Comparison of ENCODE assay signal across 9 mouse cellular contexts in the genomic region with DNA sequence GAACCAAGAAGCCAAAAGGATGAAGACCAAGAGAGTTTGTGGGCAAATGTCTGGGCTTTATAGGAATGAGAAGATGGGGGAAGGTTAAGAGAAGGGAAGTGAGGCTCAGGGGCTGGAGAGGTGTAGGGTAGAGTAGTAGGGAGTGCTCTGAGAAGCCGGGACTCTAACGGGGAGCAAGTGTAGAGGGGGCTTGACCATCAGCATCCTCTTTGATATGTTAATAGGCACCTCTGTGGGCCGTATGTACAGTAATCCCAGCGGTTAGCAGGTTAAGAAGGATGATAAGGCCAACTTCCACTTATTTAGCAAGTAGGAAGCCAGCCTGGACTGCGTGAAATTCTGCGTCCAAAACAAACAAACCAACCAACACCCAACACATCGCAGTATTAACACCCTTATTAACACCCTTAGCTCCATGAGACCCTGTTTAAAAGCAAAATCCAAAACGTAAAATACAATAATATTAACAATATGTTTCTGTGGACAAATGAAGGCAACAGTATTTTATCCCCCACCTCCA. TPM values are rescaled to one million over a fixed set of nuclear protein-coding genes. Genes with fewer than 3 reads are reported as not detected.
DNase-seq lines count a peak whose midpoint lies in the region; ATAC-seq and TF ChIP-seq lines count a peak whose summit lies in the region.
"Had no signal": no experiment of that assay in that cellular context is flagged by ENCODE, and none has a peak within 500 bp of the region (broad histone marks: within the 10 kb centered on the region; RNA-seq: fewer than 3 reads in every experiment).

No protein-coding gene starts in this region.

- peaks cover 6% of the 10 kb centered on the region; the same call in 1 of the 2 replicates for H3K4me1 ChIP-seq in kidney, adult 2 months (ENCODE audit: control insufficient read depth, insufficient read depth, low read length)
- H3K4me1 ChIP-seq in embryonic facial prominence, embryonic 11.5 days (ENCODE audit: control insufficient read depth, insufficient read depth, low read length), result no peaks in the 10 kb centered on the region
- peaks cover 11% of the 10 kb centered on the region for H3K4me1 ChIP-seq in intestine, embryonic 14.5 days (replicated peaks; ENCODE audit: control insufficient read depth, insufficient read depth, low read length)
- no peaks in the 10 kb centered on the region for H3K4me1 ChIP-seq in midbrain, postnatal 0 days (ENCODE audit: insufficient read depth, low read length)

- TF ChIP-seq POLR2A in kidney, adult 2 months (IDR thresholded peaks at IDR 0.05; ENCODE audit: low read depth, low read length), result no peak

- H3K9ac ChIP-seq in embryonic facial prominence, embryonic 11.5 days (replicated peaks; ENCODE audit: low read length), result peak overlapping the region; percentile 68
- H3K9ac ChIP-seq in intestine, embryonic 14.5 days (ENCODE audit: low read length), result peak overlapping the region; percentile 67; the same call in 1 of the 2 replicates
- H3K9ac ChIP-seq in midbrain, postnatal 0 days (replicated peaks; ENCODE audit: low read length, poor library complexity, severe bottlenecking), result peak overlapping the region; percentile 61

- no peak for ATAC-seq in embryonic facial prominence, embryonic 11.5 days (replicated peaks; ENCODE audit: insufficient number of reproducible peaks, low FRiP score, low TSS enrichment, low read depth)
- no peak for ATAC-seq in intestine, embryonic 14.5 days (replicated peaks; ENCODE audit: low FRiP score, low TSS enrichment, low read depth)
- no peak for ATAC-seq in midbrain, postnatal 0 days (ENCODE audit: low FRiP score)
- ATAC-seq in megakaryocyte progenitor cell, adult 5-6 weeks (replicated peaks; ENCODE audit: poor library complexity), result no peak
- ATAC-seq: Patski had no signal

- no peaks in the 10 kb centered on the region for H3K27me3 ChIP-seq in kidney, adult 2 months (replicated peaks; ENCODE audit: control insufficient read depth, insufficient read depth, low read length)
- no peaks in the 10 kb centered on the region for H3K27me3 ChIP-seq in embryonic facial prominence, embryonic 11.5 days (ENCODE audit: control insufficient read depth, insufficient read depth, low read length)
- H3K27me3 ChIP-seq in intestine, embryonic 14.5 days (replicated peaks; ENCODE audit: control insufficient read depth, insufficient read depth, low read length), result no peaks in the 10 kb centered on the region
- no peaks in the 10 kb centered on the region for H3K27me3 ChIP-seq in midbrain, postnatal 0 days (ENCODE audit: insufficient read depth, low read length)
- H3K27me3 ChIP-seq: Patski had no signal

- H3K4me3 ChIP-seq in kidney, adult 2 months (ENCODE audit: insufficient read depth, low read depth, low read length), result peak overlapping the region; percentile 60
- H3K4me3 ChIP-seq in embryonic facial prominence, embryonic 11.5 days (ENCODE audit: low read depth, low read length), result peak overlapping the region; percentile 34
- peak overlapping the region; percentile 48 for H3K4me3 ChIP-seq in intestine, embryonic 14.5 days (ENCODE audit: low read depth, low read length)
- peak overlapping the region; percentile 38 for H3K4me3 ChIP-seq in midbrain, postnatal 0 days (ENCODE audit: low read depth, low read length)

- peak overlapping the region; percentile 57; the same call in 1 of the 2 replicates for H3K27ac ChIP-seq in kidney, adult 2 months (ENCODE audit: insufficient read depth, low read depth, low read length)
- H3K27ac ChIP-seq in embryonic facial prominence, embryonic 11.5 days (replicated peaks; ENCODE audit: low read depth, low read length), result peak overlapping the region; percentile 87; the same call in 1 of the 2 replicates
- no peak overlapping the region for H3K27ac ChIP-seq in intestine, embryonic 14.5 days (ENCODE audit: low read depth)
- H3K27ac ChIP-seq in midbrain, postnatal 0 days (ENCODE audit: low read depth, low read length), result peak overlapping the region; percentile 94

- WGBS in kidney, adult 2 months, result 37% methylated on average over 8 of the region's 8 CpGs
- WGBS in embryonic facial prominence, embryonic 11.5 days, result 11% methylated on average over 8 of the region's 8 CpGs
- WGBS in intestine, embryonic 14.5 days, result 32% methylated on average over 8 of the region's 8 CpGs
- 8% methylated on average over 8 of the region's 8 CpGs for WGBS in midbrain, postnatal 0 days

- no peak for DNase-seq in kidney, adult 2 months
- DNase-seq in kidney, adult 11 months, result no peak
- peak; percentile 8 for DNase-seq in embryonic facial prominence, embryonic 11.5 days (ENCODE audit: low spot score)
- no peak for DNase-seq in intestine, embryonic 14.5 days (ENCODE audit: low spot score)
- no peak for DNase-seq in midbrain, postnatal 0 days (ENCODE audit: low spot score)
- no peak for DNase-seq in left cerebral cortex, adult 11 months (ENCODE audit: low spot score)
- no peak for DNase-seq in spleen, postnatal 36 days (ENCODE audit: low spot score in 2 of 2)

- no peaks in the 10 kb centered on the region for H3K9me3 ChIP-seq in embryonic facial prominence, embryonic 11.5 days (replicated peaks; ENCODE audit: control insufficient read depth, low read length)
- no peaks in the 10 kb centered on the region for H3K9me3 ChIP-seq in intestine, embryonic 14.5 days (ENCODE audit: control insufficient read depth, low read length)
- H3K9me3 ChIP-seq in midbrain, postnatal 0 days (ENCODE audit: low read length), result no peaks in the 10 kb centered on the region

- peak overlapping the region; percentile 57 for H3K4me2 ChIP-seq in embryonic facial prominence, embryonic 11.5 days (ENCODE audit: low read depth, low read length)
- H3K4me2 ChIP-seq in intestine, embryonic 14.5 days (ENCODE audit: low read length), result peak overlapping the region; percentile 83
- H3K4me2 ChIP-seq in midbrain, postnatal 0 days (ENCODE audit: low read depth, low read length, poor library complexity, severe bottlenecking), result peak overlapping the region; percentile 67

- TF ChIP-seq CTCF in kidney, adult 2 months (conservative IDR thresholded peaks at IDR 0.05; ENCODE audit: insufficient read depth, insufficient read length, low read depth, low read length), result no peak
- no peak for TF ChIP-seq CTCF in midbrain, postnatal 0 days (IDR thresholded peaks at IDR 0.05)

- H3K36me3 ChIP-seq in kidney, adult 2 months (ENCODE audit: control insufficient read depth, insufficient read depth, low read length), result no peaks in the 10 kb centered on the region
- H3K36me3 ChIP-seq in embryonic facial prominence, embryonic 11.5 days (replicated peaks; ENCODE audit: control insufficient read depth, insufficient read depth, low read depth, low read length), result no peaks in the 10 kb centered on the region
- H3K36me3 ChIP-seq in intestine, embryonic 14.5 days (ENCODE audit: control insufficient read depth, insufficient read depth, low read length), result no peaks in the 10 kb centered on the region
- no peaks in the 10 kb centered on the region for H3K36me3 ChIP-seq in midbrain, postnatal 0 days (ENCODE audit: insufficient read depth, low read length)

RNA-seq across cellular contexts. Expression of gene Srrm2, which starts 0.5 kb away (rescaled TPM):
- 394 and 443 TPM in 2 replicates for polyA plus RNA-seq in kidney, adult 2 months (2012; rRNA removed)
- 346 and 389 TPM in 2 replicates for polyA plus RNA-seq in embryonic facial prominence, embryonic 11.5 days (2014; fragmentation: Nextera tagmentation; extraction: Ambion mirVana)
- polyA plus RNA-seq in intestine, embryonic 14.5 days (2014; fragmentation: Nextera tagmentation; extraction: Ambion mirVana), result 451 and 452 TPM in 2 replicates
- 162 and 196 TPM in 2 replicates for total RNA-seq in midbrain, postnatal 0 days (2014; rRNA removed)
- 351 and 443 TPM in 2 replicates for polyA plus RNA-seq in midbrain, postnatal 0 days (2015; fragmentation: Nextera tagmentation; extraction: Ambion mirVana)
- 298 and 382 TPM in 2 replicates for total RNA-seq in megakaryocyte progenitor cell, adult 5-6 weeks (2015)
- total RNA-seq in megakaryocyte progenitor cell, adult 5-6 weeks (2017), result 96.7 and 109 TPM in 2 replicates

RNA-seq across cellular contexts. Expression of gene Flywch2, which starts 3.9 kb away (rescaled TPM):
- 9.3 and 12.2 TPM in 2 replicates for polyA plus RNA-seq in kidney, adult 2 months (2012; rRNA removed)
- polyA plus RNA-seq in embryonic facial prominence, embryonic 11.5 days (2014; fragmentation: Nextera tagmentation; extraction: Ambion mirVana), result 35.4 and 45.5 TPM in 2 replicates
- polyA plus RNA-seq in intestine, embryonic 14.5 days (2014; fragmentation: Nextera tagmentation; extraction: Ambion mirVana), result 21.2 and 21.5 TPM in 2 replicates
- 94.8 and 96.5 TPM in 2 replicates for total RNA-seq in midbrain, postnatal 0 days (2014; rRNA removed)
- polyA plus RNA-seq in midbrain, postnatal 0 days (2015; fragmentation: Nextera tagmentation; extraction: Ambion mirVana), result 128 and 133 TPM in 2 replicates
- total RNA-seq in megakaryocyte progenitor cell, adult 5-6 weeks (2015), result 1.1 and 3.3 TPM in 2 replicates
- not detected in 2 replicates for total RNA-seq in megakaryocyte progenitor cell, adult 5-6 weeks (2017)

RNA-seq across cellular contexts. Expression of gene Flywch1, which starts 18.4 kb away (rescaled TPM):
- polyA plus RNA-seq in kidney, adult 2 months (2012; rRNA removed), result 41.7 and 45.2 TPM in 2 replicates
- 88.3 and 103 TPM in 2 replicates for polyA plus RNA-seq in embryonic facial prominence, embryonic 11.5 days (2014; fragmentation: Nextera tagmentation; extraction: Ambion mirVana)
- polyA plus RNA-seq in intestine, embryonic 14.5 days (2014; fragmentation: Nextera tagmentation; extraction: Ambion mirVana), result 58.6 and 69.4 TPM in 2 replicates
- 248 and 253 TPM in 2 replicates for total RNA-seq in midbrain, postnatal 0 days (2014; rRNA removed)
- polyA plus RNA-seq in midbrain, postnatal 0 days (2015; fragmentation: Nextera tagmentation; extraction: Ambion mirVana), result 188 TPM in 2 replicates
- total RNA-seq in megakaryocyte progenitor cell, adult 5-6 weeks (2015), result 4.7 and 5.1 TPM in 2 replicates
- 9.9 and 10.6 TPM in 2 replicates for total RNA-seq in megakaryocyte progenitor cell, adult 5-6 weeks (2017)

RNA-seq across cellular contexts. Expression of gene Elob, which starts 39.1 kb away (rescaled TPM):
- 687 and 762 TPM in 2 replicates for polyA plus RNA-seq in kidney, adult 2 months (2012; rRNA removed)
- polyA plus RNA-seq in embryonic facial prominence, embryonic 11.5 days (2014; fragmentation: Nextera tagmentation; extraction: Ambion mirVana), result 1,057 and 1,139 TPM in 2 replicates
- polyA plus RNA-seq in intestine, embryonic 14.5 days (2014; fragmentation: Nextera tagmentation; extraction: Ambion mirVana), result 1,105 and 1,121 TPM in 2 replicates
- total RNA-seq in midbrain, postnatal 0 days (2014; rRNA removed), result 1,027 and 1,129 TPM in 2 replicates
- 1,525 and 1,526 TPM in 2 replicates for polyA plus RNA-seq in midbrain, postnatal 0 days (2015; fragmentation: Nextera tagmentation; extraction: Ambion mirVana)
- total RNA-seq in megakaryocyte progenitor cell, adult 5-6 weeks (2015), result 262 and 312 TPM in 2 replicates
- total RNA-seq in megakaryocyte progenitor cell, adult 5-6 weeks (2017), result 108 and 112 TPM in 2 replicates

RNA-seq across cellular contexts. Expression of gene Kremen2, which starts 44.2 kb away (rescaled TPM):
- polyA plus RNA-seq in kidney, adult 2 months (2012; rRNA removed), result 0.17 and 0.27 TPM in 2 replicates
- 8.1 and 11.7 TPM in 2 replicates for polyA plus RNA-seq in embryonic facial prominence, embryonic 11.5 days (2014; fragmentation: Nextera tagmentation; extraction: Ambion mirVana)
- polyA plus RNA-seq in intestine, embryonic 14.5 days (2014; fragmentation: Nextera tagmentation; extraction: Ambion mirVana), result 0.16 and 0.19 TPM in 2 replicates
- 0.38 and 2.5 TPM in 2 replicates for total RNA-seq in midbrain, postnatal 0 days (2014; rRNA removed)
- 1.3 TPM in 2 replicates for polyA plus RNA-seq in midbrain, postnatal 0 days (2015; fragmentation: Nextera tagmentation; extraction: Ambion mirVana)
- total RNA-seq in megakaryocyte progenitor cell, adult 5-6 weeks (2015), result 0.05 TPM in 1 of 2 replicates, not detected in the other
- not detected in 2 replicates for total RNA-seq in megakaryocyte progenitor cell, adult 5-6 weeks (2017)
- polyA plus RNA-seq: Patski had no signal
